Mouse (Mus musculus): ENCODE measurements around the gene 2310011J03Rik.

DNA sequence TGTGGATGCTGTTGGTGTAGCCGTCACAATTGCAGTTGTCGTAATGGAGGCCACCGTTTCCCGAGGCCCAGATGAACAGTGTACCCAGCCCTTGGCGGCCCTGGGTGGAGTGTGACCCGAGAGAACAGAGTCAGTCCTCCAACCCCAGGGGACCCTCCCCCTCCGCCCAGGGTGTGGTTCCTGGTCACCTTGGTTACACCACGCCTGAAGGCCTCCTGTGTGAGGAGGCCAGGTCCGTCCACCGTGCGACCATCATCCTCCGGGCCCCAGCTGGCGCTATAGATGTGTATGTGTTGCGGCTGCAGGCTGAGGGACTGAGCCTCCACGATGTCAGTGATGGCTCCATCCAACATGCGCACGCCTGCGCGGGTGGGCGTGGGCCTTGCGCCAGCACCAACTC is 4.7 kb upstream of the 2310011J03Rik start:
- no peak for TF ChIP-seq CTCF (IDR thresholded peaks at IDR 0.05; ENCODE audit: low read depth, low read length)
- TF ChIP-seq POLR2A (IDR thresholded peaks at IDR 0.05; ENCODE audit: insufficient read depth, low read length): no peak
- TF ChIP-seq EP300 (IDR thresholded peaks at IDR 0.05; ENCODE audit: insufficient read depth, low read depth, low read length): no peak

Measured in ES-Bruce4 (cell line).